Mouse (Mus musculus) adrenal gland, adult 18-20 months (tissue): ENCODE measurements around the gene Nmur1. TPM values are rescaled to one million over a fixed set of nuclear protein-coding genes. Genes with fewer than 3 reads are reported as not detected.

Experiments
- DNase-seq, 2 experiments: peaks; one replicate each; pipeline ENCODE4 v3.0.0; 2021 to 2022; ENCODE audit warnings: low spot score in 2 of 2
- total RNA-seq, 2 experiments: library from RNA; stranded (reverse); gene quantifications; 1 replicate in 1 of 2; 2 replicates in 1 of 2; pipeline ENCODE4 v1.2.3; 2021

The Nmur1 gene
- total RNA-seq, 2 experiments from 2014 or later = not detected

DNA sequence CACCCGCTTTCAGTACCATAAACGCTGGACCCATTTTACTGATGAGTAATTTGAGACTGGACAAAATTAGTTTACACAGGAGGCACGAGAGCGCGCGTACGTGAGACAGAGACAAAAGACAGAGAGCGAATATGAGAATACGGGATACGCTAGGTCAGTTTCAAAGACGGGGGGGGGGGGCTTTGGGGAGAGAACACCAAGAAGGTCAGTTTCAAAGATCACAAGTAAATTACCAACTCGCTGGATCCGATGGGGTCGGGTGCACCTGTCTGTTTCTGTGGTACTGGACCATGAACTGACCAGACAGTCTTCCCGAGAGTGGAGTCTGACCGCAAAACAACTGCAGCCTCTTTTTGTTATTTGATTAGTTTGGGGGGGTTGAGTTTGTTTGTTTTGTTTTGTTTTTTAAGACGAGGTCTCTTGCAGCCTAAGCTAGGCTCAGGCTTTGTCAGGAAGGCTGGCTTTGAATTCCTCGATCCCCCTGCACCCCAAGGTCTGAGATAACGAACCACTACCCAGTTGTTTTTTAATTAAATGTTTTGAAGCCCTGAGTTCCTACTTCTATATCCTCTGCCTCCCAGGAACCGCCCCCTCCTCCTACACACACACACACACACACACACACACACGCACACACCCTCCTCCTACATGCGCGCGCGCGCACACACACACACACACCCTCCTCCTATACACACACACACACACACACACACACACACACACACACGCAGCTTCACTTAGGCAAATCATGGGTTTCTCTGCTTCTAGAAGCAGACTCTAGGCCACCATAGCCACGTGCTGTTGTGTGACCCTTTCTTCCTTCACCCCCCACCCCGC is 15.1 kb upstream of the Nmur1 start:
- DNase-seq = peak in 1 of 2 experiments; percentile 40

DNA sequence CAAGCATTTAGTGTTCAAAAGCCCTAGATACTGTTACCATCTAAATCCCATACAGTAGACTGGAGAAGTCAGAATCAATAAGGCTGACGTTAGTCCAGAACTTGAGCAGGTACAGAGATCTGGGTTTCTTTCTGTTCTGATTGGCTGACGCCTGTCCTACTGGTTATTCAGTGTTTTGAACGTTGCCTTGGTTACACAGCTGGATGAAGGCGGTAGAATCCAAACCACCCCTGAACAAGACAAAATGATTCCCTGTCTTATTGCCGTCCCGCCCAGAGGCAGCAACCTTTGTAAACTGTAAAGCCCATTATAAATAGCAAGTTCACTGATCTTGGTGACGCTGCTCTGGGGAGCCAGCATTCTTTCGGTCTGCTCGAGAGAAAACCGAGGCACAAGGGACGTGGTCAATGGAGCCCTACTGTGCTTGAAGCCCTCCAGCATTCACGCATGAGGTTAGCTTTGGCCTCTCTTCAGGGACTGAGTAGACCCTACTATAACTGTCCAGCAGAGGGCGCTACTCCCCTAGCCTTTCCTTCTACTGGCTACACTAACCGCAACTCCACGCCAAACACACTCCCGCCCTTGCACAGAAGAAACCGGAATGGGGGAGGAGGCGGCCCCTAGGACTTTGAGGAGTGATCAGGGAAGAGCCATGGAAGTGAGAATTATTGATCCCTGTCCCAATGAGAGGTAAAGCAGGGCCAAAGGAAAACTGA is 14.3 kb upstream of the Nmur1 start:
- DNase-seq = peak; percentile 93 to 94

DNA sequence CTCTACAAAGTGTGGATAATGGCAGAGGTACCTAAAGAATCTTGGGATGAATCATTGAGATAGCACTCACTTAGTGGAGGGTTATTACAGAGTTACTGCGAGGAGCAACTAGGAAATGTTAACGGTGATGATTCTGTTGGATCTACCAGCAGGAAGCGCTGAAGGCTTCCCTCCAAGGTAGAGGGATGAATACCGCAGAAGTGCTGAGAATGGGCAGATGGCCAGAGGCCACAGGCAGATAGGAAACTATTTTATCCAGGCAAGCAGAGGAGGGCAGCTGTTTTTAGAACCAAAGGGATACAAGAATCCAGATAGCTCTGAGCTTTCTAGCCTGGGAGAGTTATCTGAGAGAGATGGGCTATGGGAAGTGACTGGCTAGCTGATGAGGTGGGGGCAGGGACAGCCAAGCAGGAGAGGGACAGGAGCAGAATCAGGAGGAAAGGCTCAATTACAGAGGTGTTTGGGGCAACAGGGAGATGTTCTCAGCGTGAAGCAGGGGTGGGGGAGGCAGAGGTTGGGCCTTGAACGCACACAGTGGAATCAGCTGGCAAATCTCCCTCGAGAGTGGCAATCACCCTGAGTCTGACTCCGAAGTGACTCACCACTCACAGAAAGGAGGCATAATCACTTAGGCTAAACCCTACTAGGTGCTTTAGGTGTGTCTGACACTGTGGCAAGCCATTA is 13.6 kb upstream of the Nmur1 start:
- DNase-seq = no peak

DNA sequence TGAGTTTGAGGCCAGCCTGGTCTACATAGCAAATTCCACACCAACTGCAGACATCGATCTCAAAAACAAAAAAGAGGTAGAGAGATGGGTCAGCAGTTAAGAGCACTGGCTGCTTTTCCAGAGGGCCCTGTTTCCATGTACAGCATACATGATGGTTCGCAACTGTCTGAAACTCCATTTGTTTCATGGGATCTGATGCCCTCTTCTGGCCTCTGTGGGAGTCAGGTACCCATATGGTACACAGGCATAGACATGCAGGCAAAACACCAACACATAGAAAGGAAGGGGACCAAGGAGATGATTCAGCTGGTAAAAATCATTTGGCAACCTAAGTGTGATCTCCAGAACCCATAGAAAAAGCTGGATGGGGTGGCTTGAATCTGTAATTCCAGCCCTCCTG is 12.5 kb upstream of the Nmur1 start:
- no peak for DNase-seq

DNA sequence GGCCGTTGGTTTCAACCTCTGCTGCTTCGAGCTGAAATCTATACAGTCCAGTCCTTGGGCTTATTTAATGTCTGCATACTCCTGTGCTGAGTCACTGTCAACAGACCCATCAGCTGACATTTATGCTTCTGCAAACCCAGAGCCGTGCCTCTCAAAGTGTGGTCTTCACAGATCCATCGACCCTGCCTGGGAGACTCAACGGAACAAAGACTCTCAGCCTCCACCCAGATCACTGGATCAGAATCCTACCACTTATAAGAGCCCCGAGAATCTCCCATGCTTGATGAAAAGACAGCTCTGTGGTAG is 11.9 kb upstream of the Nmur1 start:
- no peak for DNase-seq

DNA sequence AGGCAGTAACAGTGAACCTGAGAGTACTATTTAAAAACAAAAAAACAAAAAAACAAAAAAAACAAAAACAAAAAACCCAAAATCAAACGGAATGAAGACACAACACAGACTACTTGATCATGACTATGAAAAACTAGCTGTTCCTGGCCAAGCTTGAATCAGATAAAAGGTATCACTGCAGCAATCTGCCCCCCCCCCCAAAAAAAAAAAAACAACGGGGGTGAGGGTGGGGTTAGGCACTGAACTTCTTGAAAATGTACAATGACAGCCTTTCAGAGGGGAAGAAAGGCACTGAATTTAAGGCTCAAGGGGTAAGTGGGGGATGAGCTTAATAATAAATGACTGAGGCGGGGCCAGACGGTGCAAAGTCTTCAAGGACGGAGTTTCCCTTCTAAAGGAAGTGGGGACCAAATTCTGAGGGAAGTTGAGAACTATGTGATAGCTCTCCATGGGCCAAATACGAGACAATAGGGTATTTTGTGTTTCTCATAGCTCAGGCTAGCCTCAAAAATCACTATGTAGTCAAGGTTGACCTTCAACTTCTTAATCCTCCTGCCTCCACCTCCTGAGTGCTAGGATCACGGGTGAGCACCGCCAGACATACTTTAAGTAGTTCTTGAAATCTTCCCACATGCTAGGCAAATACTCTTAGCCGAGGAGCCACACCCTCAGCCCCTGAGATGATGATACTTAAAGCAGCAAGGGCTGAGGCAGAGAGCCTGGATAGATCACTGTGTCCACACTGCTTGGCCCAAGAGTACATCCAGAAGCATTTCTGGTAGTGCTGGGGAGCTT is 11.4 kb upstream of the Nmur1 start:
- DNase-seq = no peak

DNA sequence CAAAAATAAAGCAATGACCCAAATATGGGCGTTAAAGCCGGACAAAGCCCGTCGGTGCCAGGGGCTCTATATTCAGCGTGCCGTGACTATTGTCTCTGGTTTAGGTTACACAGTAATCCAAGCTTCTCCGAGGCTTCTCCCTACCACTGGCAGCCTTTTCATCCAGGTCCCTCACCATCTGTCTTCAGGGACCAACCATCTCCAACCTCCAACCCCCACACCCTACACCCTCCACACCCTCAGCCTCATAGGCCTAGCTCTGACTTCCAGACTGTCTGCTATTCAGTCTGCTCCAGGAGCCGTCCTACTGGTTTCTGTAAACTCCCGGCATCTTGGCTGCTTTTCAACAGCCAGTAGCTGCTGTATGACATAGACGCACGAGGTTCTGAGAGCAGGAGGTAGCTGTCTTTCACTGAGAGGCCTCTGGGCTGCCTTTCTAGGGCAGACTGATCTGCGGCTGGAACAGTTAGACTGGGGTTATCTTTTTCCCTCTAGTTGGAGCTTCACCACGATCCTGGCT is 9.3 kb upstream of the Nmur1 start:
- DNase-seq = no peak

DNA sequence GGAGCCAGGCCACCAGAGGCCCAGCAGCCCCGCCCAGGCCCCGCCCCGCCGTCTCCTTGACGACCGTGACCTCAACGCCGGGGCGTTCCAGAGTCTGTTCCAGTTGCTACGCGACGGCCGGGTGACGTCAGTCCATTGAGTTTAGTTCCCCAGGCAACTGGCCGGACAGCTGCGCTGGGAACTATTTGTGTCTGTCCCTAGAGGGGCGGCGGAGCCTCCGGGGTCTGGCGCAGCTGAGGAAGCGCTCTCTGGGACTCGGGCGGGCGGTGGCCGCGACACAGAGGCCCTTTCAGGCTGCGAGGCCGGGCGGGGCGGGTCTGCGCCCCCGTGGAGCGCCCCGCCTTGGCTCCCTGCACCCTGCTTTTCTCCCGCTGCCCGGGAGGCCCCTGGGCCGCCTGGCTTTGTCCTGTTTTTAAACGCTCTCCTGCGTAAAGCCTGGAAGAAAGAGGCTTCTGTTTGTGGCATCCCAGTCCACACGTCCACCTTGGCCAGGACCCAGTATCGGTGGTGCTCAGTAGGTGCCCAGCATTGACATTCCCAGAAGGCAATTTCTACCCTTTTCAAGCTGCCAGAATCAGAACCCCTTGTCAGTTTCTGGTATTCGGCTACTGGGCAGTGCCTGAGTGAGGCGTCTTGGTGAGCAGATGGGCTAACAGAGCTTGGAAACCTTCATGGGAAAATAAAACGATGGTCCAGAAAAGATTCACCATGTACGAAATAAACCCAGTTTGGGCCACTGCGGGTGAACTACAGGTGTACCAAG is 8.6 kb upstream of the Nmur1 start:
- peak; percentile 98 for DNase-seq

DNA sequence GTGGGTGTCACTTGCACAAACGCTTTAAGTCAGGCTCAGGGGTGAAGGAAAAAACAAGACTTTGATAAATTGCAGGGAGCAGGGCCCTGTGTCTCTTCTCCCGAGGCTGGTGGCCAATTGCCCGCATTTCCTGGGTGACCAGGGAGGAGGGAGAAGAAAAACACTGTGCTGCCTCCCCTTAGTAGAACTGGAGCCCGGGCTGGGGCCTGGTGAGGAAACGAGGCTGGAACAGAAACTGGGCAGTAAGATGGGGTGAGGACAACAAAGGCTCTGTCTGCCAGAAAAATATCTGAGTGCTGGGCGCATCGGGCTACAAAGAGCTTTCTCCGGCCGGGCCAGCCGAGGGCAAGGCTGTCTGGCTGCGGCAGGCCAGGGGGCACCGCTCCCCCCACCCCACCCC is 8.0 kb upstream of the Nmur1 start:
- DNase-seq = peak in 1 of 2 experiments; percentile 50

DNA sequence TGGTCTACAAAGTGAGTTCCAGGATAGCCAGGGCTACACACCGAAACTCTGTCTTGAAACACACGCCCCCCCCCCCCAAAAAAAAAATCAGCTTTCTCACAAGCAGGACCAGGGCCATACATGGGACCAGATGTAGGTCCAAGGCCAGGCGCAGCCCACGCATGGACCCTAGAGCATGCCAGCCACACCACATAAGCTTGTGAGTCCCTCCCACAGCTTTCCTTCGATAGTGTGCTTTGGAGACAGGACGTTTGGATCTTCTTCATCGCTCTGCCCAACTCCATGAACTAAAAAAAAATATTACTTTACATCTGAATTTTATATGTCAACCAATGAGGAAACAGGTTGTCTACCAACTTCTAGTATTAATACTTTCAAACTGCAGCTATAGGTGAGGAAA is 7.3 kb upstream of the Nmur1 start:
- no peak for DNase-seq

DNA sequence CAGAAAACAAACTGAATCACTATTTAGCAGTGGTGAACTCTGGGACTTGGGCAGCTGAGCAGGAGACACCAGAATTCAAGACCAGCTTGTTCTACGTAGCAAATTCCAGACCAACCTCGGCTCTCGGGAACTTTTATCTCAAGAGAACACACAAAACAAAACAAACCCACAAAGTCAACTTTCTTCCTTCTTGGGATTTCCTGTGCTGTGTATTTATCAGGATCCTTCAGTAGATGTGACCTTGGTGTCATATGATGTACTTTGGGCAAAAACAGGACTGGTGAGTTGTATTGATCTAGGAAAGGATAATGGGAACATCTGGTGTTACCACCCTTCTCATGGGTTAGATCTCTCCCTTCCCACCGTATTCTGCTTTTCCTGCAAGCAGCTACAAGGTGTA is 6.8 kb upstream of the Nmur1 start:
- DNase-seq = no peak

DNA sequence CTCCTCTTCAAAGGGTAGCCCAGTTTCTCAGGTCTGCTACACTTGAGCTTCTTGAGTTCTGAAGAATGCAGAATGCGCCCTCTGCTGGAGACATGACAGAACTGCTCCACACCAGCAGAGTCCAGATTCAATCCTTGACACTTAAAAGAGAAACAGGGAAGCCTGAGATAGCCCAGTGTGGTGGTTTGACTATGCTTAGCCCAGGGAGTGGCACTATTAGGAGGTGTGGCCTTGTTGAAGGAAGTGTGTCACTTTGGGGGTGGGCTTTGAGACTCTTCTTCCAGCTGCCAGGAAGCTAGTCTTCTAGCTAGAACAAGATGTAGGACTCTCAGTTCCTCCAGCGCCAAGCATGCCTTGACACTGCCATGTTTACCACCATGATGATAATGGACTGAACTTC is 4.0 kb upstream of the Nmur1 start:
- DNase-seq = peak; percentile 64 to 70

DNA sequence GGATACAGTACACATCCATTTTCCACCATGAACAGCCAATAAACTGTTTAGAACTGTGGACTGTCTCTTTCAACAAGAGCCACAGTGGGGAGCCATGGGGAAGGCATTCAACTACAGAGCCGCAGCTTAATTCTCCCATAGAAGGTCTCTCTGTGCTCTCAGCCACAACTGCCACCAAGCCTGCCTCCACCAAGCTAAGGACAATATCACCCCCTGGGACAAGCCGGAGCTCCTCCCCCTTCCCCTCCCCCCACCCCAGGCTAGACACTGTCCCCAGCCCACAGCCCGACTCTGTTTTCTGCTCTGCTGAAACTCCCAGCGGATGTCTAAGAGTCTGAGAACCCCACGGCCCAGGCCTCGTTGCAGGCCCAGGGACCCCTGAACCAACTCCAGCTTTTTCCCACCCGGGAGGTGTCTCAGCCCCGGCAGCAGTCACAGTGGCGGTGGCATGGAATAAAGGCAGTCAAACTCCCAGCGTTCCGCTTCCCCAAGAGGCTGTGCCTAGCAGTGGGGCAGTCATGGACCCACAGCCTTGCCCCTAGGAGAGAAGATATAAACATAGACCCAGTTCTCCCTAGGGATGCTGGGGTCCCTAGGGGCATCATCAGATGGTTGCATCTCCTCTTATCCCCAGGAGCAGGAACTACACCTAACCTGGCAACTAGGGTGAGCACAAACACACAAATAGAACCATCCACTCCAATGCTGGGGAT is 1.0 kb downstream of the Nmur1 start:
- no peak for DNase-seq

DNA sequence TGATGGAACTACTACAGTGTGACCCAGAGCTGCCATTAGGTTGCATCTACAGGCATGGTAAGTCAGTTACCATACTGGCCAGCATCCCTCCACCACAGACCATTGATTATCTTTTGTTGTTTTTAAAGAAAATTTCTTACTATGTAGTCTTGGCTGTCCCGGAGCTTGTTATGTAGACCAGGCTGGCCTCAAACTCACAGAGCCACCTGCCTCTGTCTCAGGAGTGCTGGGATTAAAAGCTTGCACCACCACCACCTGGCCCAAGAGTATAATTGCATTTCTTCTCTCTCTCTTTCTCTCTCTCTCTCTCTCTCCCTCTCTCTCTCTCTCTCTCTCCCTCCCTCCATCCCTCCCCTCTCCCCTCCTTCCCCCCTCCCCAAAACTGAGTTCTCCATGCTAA is 1.7 kb downstream of the Nmur1 start:
- no peak for DNase-seq

DNA sequence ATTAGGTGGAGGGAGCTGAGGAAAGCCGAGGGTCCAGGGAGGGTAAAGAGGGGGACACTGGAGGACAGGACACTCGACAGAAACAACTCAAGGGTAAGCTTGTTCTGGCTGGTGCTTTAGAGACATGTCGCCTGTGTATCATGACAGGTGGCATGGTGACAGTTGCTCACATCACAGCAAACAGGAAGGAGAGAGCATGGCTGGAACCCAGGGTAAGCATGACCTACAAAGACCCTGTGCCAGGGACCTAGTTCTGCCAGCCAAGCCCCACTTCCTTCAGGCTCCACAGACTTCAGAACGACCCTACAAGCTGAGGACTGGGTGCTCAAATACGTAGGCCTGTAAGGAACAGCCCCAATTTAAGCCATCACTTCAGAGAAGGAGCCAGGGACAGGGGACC is 2.1 kb downstream of the Nmur1 start:
- DNase-seq = no peak

DNA sequence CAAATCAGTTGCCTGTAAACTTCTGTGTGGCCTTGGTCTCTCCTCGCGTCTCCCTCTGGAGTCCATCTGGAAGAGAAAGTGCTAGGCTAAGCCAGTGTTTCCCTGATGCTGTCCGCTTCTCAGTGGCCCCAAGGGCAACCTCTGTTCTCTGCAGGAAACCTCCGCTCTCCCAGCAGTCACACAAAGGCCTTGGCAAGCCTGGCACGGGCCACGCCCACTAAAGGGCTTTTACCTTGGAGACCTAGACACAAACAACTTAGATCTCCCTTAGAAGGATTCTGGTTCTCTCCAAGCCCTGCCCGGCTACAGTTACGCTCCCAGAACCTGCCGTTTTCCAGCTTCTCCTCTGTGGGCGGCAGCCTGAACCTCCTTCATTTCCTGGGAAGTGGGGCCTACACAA is 5.0 kb downstream of the Nmur1 start:
- DNase-seq = no peak

DNA sequence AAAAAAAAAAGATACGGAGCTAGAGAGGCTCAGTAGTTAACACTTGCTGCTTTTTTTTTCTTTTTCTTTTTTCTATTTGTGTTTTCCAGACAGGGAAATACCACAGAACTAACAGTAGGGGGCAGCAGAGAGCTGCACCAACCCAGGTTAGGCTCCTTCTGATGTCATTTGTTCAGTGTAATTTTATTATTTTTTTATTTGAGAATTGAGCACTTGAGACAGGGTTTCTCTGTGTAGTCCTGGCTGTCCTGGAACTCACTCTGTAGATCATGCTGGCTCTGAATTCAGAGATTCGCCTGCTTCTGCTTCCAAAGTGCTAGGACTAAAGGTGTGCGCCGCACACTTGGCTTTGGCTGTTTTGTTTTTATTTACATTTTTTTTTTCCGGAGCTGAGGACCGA is 9.7 kb downstream of the Nmur1 start:
- DNase-seq = no peak

DNA sequence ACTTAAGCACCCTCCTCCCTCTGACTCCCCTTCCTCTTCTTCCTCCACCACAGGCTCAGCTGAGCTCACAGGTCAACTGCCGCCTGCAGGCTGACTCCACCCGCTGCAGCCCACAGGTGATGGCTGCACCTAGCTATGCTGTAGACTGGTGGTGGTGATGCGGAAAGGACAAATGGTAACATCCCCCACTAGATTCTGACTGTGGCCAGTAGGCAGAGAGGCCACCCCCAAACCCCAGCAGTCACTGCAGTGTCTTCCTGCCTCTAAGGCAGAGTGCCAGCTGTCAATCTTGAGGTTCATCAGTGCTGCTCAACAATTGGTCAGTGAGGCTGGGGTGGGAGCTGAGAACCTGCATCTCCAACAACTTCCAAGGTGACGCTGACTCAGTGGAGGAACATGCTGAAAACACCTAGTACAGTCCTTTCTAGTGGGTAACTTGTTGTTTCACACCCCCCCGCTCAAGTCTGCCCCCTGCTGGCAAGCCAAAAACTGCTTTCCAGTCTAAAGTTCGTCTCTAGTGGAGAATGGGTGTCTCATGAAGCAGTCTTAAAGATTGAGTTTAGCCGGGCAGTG is 10.3 kb downstream of the Nmur1 start:
- peak in 1 of 2 experiments; percentile 55 for DNase-seq

DNA sequence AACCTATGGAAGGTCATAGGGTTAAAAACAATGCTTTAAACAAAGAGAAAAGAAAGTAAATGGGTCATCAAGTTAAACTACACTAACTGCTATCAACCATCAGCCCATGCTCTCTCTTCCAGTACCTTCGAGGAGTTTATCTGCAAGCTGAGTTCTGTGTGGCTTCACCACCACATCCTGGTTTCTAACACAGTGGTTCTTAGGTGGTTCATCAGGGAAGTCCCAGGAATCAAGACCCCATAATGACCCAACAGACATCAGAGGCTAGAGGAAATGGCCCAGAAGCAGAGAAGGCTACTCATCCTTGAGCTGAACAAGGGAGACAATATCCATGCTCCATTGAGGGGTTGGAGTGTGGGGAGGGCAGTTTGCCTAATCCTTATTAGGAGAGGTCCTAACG is 10.9 kb downstream of the Nmur1 start:
- no peak for DNase-seq
